Comparison of ENCODE assay signal across 8 mouse cellular contexts in the genomic region with DNA sequence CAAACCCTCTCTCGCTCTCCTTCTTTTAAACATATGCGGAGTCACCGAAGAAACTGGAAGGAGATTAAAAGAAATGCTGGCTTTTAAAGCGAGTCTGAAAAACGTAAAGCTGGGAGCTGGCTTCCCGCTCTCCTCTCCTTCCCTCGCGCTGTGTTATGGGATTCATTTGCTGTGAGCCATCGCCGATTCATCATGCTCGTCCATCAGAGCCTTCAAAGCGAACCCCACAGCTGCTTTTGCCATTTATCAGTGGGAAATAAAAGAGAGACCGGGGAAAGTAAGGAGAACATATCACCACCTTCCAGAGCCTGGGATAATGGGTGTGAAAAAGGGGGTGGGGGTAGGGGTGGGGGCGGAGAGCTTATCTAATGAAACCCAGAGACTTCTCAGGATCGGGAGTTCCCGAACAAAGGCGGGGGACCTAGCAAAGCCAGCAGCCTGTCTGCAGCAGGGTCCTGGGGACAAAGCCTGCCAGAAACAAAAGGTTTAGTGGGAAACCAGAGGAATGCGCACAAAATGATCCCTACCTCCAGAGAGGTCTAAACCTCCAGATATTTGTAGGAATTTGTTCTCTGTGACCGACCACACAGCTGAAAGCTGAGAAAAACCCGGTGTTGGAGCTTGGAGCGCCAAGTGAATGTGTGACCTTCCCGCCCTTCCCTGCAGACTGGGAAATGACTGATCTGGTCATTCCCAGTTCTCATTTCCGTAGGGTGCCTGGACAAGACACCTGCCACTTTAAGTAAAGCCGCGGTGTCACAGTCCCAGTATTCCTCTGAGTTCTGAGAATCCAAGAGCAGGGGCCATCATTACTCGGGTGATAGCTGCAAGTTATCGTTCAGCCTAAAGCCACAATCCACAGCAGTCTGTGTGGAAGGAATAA.
DNase-seq lines count a peak whose midpoint lies in the region; ATAC-seq lines count a peak whose summit lies in the region.

No protein-coding gene starts in this region.

- intact Hi-C loops in heart, postnatal 10 days (cut with DNase I), result no loop called here

- no peak for ATAC-seq in monocyte, adult 5-6 weeks (replicated peaks; ENCODE audit: insufficient number of reproducible peaks, low FRiP score, low TSS enrichment, poor library complexity, severe bottlenecking)

- DNase-seq in cerebellum, postnatal 10 days, result peak; percentile 12 to 21
- DNase-seq in cerebellum, adult 18-20 months, result no peak
- DNase-seq in Muller cell, postnatal 12 days (ENCODE audit: inconsistent ontology term), result peak; percentile 45
- peak; percentile 19 to 30 for DNase-seq in heart, postnatal 10 days
- peak; percentile 29 to 35 for DNase-seq in lung, postnatal 4 days
- DNase-seq in thymus, postnatal 36 days, result no peak
- no peak for DNase-seq in thymus, postnatal 10 days (ENCODE audit: low spot score in 2 of 2)

Comparison
In these comparisons a context has a peak if more than half of its experiments do, and no peak if none do; other contexts are left out.
1. DNase-seq: peak in cerebellum, postnatal 10 days (2 of 2), Muller cell, postnatal 12 days (single experiment), heart, postnatal 10 days (2 of 2) and lung, postnatal 4 days (2 of 2); none in cerebellum, adult 18-20 months (0 of 2), thymus, postnatal 36 days (0 of 2) and thymus, postnatal 10 days (0 of 2).